Mouse (Mus musculus) telencephalon, adult 2 months (tissue): Measurements from ENCODE around the gene Tapbp.
"Not testable (repeated sequence)": the region's sequence is repeated elsewhere in the genome, so short reads cannot be mapped to it uniquely, and the experiment has no call there.

Experiments
- DNase-seq: peaks from one replicate; pipeline ENCODE4 v3.0.0-alpha.2; 2011; ENCODE audit warnings: low read depth, low spot score

Gene Tapbp

GRCm38 (mm10) chr17:33941381-33941780 lies 25.7 kb downstream of the Tapbp start:
- DNase-seq, result no peak

DNA sequence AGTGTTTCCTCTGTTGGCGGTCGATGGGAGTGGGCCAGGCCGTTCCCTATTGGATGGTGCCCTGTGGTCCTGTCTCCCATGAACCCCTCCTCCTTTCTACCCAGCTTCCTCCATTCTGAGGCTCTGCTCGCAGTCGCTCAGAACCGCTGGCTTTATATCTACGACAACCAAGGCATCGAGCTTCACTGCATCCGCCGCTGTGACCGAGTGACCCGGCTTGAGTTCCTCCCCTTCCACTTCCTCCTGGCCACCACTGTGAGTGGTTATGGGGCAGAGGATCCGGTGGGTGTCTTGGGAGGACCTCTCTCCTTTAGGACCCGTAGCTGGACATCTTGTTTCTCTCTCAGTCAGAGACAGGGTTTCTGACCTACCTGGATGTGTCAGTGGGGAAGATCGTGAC lies 27.8 kb downstream of the Tapbp start:
- DNase-seq, result no peak

DNA sequence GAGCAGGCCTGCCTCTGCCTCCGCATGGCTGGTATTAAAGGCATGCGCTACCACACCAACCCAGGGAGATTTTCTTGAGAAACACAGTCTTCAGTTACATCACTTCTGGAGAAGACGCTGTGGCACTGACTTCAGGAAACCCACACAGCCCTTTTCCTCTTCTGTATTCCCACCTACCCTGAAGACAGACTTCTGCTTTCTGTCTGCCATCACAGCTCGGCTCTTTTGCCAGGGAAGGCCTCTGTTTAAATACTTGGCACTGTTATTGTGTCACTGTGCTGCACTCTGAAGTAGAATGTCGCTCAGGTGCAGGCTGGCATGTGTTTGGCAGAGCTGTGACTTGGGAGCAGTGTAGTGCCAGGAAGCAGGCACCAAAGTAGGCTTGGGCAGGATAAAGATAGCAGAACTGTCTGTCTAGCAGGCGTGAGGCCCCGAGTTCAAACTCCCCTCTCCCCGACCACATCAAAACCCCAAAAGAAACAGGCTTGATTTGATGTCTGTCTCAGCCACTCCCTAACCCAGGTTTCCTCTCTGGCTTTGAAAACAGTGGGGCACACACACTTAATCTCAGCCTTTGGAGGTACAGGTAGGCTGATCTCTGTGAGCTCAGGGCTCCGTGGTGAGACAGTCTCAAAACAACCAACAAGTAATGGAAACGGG lies 31.9 kb downstream of the Tapbp start:
- DNase-seq, result peak; percentile 38

DNA sequence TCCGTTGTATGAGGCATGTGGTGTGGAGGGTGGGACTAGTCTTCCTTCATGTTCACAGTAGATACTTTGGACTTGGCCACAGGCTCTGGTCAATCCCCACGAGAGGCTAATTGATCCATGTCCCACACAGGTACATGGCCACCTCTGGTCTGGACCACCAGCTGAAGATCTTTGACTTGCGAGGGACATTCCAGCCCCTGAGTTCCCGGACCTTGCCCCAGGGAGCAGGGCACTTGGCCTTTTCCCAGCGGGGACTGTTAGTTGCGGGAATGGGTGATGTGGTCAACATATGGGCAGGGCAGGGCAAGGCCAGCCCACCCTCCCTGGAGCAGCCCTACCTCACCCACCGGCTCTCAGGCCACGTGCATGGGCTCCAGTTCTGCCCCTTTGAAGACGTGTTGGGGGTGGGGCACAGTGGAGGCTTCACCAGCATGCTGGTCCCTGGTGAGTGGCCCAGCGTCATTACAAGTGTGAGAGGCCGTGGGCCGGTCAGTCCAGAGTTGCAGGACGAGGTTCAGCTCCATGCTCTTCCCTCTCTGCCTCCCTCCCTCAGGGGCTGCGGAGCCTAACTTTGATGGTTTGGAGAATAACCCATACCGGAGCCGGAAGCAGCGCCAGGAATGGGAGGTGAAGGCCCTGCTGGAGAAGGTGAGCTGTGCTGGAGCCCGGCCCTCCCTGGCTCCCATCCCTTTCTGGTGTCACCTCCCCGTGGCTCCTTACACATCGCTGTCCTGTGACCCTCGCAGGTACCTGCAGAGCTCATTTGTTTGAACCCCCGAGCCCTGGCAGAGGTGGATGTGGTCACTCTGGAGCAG lies 32.6 kb downstream of the Tapbp start:
- DNase-seq, result no peak

GRCm38 (mm10) chr17:33948905-33949537 lies 33.3 kb downstream of the Tapbp start:
- no peak for DNase-seq

DNA sequence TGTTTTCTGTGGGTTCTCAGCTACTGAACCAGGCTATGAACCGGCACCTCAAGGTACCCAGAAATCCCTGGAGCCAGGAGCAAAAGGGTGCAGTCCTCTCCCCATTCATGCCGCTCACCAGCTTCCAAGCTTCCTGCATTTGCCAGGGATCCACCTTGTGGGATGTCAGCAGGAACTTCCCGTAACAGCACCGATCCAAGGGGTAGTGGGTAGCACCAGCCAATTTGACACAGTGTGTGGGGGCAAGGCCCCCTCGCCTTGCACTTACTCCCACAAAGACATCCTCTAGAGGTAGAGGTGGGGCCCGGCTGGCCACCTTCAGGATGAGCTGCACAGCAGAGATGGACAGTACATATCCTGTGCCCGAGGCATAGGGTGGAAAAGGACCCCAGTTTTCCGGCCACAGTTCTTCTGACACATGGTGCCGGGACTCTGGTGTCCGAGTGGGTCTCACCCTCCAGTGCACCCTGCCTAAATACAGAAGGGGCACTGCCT lies 34.5 kb downstream of the Tapbp start:
- no peak for DNase-seq

DNA sequence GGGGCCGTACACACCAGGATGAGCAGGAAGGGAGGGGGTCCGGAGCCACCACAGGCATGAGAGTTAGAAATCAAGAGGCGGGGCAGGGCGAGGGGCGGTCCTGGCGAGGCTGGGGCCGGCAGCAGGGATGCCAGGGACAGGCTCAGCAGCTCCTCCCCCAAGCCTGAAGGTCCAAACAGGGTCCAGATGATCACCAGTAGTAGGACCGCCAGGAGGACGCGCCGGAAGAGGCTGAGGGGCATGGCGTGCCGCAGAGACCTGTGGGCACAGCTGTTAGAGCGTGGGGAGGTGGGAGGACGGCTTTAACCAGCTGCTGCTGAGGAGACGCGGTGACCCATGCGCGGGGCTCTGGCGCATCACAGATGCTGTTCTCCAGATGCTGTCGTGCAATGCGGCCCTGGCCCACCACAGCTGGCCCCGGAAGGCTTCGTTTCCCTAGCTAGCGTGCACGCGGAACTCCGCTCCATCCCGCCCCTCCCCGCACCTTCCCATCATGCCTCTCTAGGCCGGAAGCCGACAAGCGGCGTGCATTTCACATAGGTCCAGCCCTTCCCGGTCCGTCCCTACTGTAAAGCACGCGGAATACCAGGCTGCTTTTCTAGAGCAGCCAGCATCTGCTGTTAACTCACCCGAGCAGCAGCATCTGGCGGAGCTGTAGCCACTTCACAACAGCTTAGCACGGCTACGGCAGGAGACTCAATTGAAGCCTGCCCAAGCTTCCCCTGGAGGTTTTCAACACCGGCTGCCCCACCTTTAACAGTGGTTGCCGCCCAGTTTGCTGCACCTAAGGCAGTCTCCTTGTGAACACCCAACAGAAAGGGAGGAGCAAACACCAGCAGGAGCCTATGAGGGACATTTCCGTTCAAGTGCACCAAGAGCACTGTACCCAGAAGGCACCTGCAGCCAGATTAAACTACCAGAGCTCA lies 35.6 kb downstream of the Tapbp start, which contains the start of gene B3galt4:
Gene B3galt4 (minus strand): TSS at position 468 of the 926 bp plus-strand sequence.
- DNase-seq, result peak; percentile 89

DNA sequence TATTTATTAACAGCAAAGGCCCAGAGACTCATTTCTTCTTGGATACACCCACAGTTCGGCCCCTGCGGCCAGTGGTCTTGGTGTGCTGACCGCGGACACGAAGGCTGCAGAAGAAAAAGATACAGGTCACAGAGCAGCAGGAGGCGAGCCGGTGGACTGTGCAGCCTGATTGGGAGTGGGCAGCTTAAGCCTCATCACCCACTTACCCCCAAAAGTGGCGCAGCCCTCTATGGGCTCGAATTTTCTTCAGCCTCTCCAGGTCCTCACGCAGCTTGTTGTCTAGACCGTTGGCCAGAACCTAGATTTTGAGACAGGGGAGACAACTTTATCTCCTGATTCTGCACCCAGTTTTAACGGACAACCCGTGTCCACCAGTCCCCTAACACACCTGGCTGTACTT lies 36.3 kb downstream of the Tapbp start:
- DNase-seq, result not testable (repeated sequence)

DNA sequence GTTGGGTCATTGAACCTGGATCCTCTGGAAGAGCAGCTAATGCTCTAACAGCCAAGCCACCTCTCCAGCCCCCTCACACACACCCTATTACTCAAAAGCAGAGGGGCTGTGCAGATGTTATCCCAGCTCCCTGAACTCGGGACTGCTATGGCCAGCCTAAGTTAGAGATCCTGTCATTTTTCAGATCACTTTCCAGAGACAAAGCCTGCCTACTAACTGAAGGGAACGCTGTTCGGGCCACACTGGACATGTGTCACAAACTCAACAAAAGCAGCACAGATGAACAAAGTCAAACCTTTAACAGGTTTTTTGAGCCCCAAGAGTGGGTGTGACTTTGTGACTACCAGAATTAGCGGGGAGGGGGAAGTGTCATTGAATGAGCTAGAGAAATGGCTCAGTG lies 37.2 kb downstream of the Tapbp start:
- DNase-seq, result no peak

- DNase-seq, result no peak
These were observed 37.6 kb downstream of the Tapbp start for GRCm38 (mm10) chr17:33953310-33953709.

DNA sequence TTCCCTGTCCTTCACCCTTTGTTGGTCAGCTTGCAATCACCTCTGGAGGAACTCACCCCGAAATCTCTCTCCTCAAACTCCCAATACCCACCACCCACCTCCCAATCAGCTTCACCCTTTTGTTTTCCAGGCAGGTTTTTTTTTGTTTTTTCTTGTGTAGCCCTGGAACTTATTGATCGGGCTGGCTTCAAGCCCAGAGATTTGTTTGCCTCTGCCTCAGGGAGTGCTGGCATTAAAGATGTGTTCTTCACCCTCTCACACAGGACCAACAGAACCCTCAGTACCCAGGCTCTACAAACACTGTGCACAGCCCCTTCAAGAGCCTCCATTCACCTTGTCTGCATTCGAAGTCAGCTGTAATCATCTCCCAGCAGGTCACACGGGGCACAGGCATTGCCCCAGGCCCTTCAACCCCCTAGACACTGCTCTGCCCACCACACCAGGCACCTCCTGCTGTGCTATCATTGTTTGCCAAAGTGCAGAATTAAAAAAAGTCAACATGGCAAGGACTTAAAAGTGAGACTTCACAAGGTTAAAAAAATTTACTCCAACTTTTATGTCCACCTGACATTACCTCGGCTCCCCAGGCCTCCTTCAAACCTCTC lies 38.4 kb downstream of the Tapbp start:
- no peak for DNase-seq

DNA sequence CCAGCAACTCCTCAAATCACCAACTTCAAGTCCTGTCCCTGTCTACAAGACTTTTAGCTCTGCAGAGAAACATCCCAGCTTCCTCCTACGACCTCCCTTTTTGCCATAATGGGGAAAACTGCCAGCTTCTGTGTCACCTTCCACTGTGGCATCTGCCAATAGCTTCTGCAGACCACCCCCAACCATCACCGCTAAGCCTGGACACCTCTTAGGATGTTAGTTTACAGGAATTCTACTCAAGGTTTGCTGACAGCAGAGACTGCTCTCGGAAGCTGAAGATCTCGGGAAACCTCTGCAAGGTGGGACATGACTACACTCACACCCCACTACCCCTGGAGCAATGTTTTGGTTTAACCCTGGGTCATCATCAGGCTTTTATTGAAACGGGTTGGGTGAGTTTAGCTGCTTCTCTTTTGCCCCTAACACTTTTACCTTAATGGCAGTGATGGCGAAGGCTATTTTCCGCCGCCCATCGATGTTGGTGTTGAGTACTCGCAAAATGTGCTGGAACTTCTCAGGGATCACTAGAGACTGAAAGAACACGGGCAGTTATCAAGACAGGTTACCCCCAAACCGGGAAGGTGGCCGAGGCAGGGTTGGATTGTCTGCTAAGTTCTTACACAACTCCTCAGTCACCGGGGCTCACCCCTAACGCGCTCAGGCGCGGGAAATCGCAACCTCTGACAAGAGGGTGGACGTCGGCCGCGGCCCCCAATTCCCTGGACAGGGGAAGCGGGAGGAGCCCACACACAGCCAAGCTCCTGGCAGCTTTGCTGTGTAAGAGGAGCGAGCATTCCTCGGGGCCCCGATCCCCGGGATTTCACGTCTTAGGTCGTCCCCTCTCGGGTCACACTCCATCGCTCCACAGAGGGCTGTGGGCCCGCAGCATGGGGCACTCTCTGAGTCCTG lies 39.2 kb downstream of the Tapbp start:
- DNase-seq, result no peak

GRCm38 (mm10) chr17:33955555-33956214 lies 40.0 kb downstream of the Tapbp start, which contains the start of the genes Vps52 and Rps18:
Vps52 (plus strand) TSS chr17:33955812.
Rps18 (minus strand) TSS chr17:33956001.
- DNase-seq, result peak; percentile 99

DNA sequence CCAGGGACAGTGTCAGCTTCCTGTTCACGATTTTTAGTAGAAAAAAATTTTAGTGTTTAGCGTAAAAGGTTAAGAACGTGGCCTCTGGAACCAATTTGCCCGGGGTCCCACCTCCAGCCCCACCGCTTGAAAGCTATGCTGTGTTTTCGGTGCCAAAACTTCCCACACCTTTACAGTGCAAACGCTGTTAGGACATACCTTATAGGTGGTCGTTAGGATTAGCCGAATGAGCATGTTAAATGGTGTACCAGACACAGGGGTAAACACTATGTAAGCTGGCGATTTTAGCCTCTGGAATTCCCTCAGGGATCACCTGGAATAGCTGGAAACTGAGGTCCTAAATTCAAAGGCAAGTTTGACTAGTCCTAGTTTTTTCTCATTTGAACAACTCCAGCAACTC lies 40.6 kb downstream of the Tapbp start:
- no peak for DNase-seq

- no peak for DNase-seq
These were observed 41.8 kb downstream of the Tapbp start for GRCm38 (mm10) chr17:33957493-33957892.

DNA sequence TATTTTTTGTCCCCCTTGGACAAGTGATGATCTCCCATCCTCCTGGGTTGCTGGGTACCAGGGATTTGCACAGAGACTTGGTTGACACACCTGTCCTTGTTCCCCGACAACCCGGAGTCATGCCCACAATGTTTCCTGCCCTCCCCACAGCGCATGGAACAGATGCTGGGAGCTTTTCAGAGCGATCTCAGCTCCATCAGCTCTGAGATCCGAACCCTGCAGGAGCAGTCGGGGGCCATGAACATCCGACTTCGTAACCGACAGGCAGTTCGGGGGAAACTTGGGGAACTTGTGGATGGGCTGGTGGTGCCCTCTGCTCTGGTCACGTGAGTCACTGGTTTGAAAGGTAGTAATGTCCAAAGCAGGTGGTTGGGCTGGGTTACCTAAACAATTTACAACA lies 42.8 kb downstream of the Tapbp start:
- no peak for DNase-seq

DNA sequence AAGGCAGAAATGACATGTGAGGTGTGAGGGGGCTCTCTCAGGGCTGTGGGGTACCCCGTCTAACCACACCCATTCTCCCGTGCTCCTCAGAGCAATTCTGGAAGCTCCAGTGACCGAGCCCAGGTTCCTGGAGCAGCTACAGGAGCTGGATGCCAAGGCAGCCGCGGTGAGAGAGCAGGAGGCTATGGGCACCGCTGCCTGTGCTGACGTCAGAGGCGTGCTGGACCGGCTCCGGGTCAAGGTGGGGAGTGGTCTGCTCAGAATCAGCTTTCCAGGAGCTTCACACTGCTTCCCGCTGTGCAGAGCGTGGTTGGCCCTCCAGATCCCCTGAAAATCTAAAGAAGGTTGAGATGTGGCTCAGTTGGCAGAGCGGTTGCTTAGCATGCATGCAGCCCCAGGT lies 43.4 kb downstream of the Tapbp start:
- no peak for DNase-seq

DNA sequence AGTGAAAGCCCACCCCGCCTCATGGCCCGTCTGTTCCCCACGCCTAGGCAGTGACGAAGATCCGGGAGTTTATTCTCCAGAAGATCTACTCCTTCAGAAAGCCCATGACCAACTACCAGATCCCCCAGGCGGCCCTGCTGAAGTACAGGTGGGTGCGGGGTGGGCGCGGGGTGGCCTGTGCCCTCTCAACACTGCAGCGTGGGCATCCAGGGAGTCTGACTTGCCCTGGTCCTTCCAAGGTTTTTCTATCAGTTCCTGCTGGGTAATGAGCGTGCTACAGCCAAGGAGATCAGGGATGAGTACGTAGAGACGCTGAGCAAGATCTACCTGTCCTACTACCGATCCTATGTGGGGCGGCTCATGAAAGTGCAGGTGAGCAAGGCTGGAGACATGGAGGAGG lies 44.2 kb downstream of the Tapbp start:
- no peak for DNase-seq

DNA sequence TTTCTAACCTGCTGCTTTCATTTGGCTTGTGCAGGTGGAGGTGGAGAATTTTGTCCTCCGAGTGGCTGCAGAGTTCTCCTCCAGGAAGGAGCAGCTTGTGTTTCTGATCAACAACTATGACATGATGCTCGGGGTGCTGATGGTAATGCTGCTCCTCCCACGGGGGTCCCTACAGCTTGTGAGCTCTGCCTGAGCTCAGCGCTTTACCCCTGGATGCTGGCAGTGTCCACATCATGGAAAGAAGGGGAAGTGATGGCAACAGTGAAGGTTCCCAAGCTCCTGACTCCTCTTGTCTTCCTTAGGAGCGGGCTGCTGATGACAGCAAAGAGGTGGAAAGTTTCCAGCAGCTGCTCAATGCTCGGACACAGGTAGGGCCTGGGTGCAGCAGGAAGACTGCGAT lies 47.2 kb downstream of the Tapbp start:
- DNase-seq, result no peak
